Mouse (Mus musculus): ENCODE results near the gene Cpsf4l. TPM values are rescaled to one million over a fixed set of nuclear protein-coding genes. Genes with fewer than 3 reads are reported as not detected.
A peak's percentile ranks its signal among the peaks of the same experiment; 100 is the strongest.

The Cpsf4l gene
- polyA plus RNA-seq, 2 experiments: 0.02 to 0.11 TPM

DNA sequence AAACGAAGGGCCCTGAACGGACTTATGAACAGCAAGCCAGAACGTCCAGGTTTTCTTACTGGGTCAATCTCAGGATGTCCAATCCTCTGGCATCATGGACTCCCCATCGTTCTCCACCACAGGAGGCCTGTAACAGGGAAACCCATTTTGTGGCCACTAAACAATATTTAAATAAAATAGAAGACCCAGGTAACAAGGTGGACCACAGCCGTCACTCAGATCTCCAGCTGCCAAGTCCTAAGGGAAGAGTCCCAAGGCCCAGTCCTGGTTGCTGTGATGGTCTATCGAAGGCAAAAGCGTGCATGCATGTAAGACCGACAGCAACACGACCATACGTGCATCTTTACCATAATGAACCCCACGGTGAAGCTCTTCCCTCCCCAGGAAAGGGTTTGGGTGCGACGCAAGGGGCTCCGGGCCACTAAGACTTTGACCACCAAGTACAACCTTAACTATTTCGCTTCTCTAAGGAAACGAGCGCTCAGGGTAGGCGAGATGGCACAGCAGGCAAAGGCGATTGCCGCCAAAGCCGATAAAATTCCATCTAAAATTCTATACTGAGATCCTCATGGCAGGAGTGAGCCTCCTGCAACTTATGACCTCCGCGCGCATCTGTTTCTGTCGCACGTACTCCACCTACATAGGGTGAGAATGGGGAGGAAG, 61.0 kb downstream of the Cpsf4l start, which contains the start of gene Cog1:
Gene Cog1, plus strand, starts transcription at position 480 of the 663 bp plus-strand sequence.
- no peak for DNase-seq (ENCODE audit: low read depth in 3 of 3, low spot score in 3 of 3)

More for the DNA sequence above, 61.0 kb downstream of the Cpsf4l start, which contains the start of gene Cog1:
- Histone ChIP-seq H3K4me2 (ENCODE audit: low read depth) (peak within 1 kb of the TSS; percentile 95), H3K4me3 (ENCODE audit: insufficient read depth in 1 of 2, low read depth in 2 of 2, low read length in 2 of 2) (peak within 1 kb of the TSS; percentile 99 to 100), H3K27me3 (ENCODE audit: control insufficient read depth, insufficient read depth, low read length) (no peaks in the 10 kb centered on the region), H3K9ac (replicated peaks) (peak within 1 kb of the TSS; percentile 86), H3K4me1 (replicated peaks; ENCODE audit: control insufficient read depth in 2 of 2, insufficient read depth in 2 of 2, low read length in 1 of 2) (peaks cover 24 to 27% of the 10 kb centered on the region in 2 experiments), H3K27ac (peak within 1 kb of the TSS; percentile 84), H3K9me3 (ENCODE audit: control insufficient read depth, low read length) (no peaks in the 10 kb centered on the region), H3K36me3 (replicated peaks; ENCODE audit: control insufficient read depth, insufficient read depth, low read depth) (peaks cover 22% of the 10 kb centered on the region)
- no peak for TF ChIP-seq EP300 (IDR thresholded peaks at IDR 0.05; ENCODE audit: low read depth)
- no peak for TF ChIP-seq CTCF (IDR thresholded peaks at IDR 0.05; ENCODE audit: low read depth)
- no peak; the same call in 1 of the 2 replicates for ATAC-seq (ENCODE audit: insufficient read depth)
- WGBS (ENCODE audit: insufficient replicate concordance): 39% methylated on average over 26 of the region's 26 CpGs

Other genes starting within 250 kb of the Cpsf4l start
- gene Sstr2, start 90.7 kb downstream of the Cpsf4l start, polyA plus RNA-seq (2012; rRNA removed): 2.8 and 3.5 TPM in 2 replicates
- 3.6 and 3.8 TPM in 2 replicates for gene Sstr2, start 90.7 kb downstream of the Cpsf4l start, polyA plus RNA-seq (2014; fragmentation: Nextera tagmentation; extraction: Ambion mirVana)
- 12.0 and 12.9 TPM in 2 replicates for gene Cog1, start 60.8 kb downstream of the Cpsf4l start, polyA plus RNA-seq (2012; rRNA removed)
- gene Cog1, start 60.8 kb downstream of the Cpsf4l start, polyA plus RNA-seq (2014; fragmentation: Nextera tagmentation; extraction: Ambion mirVana): 9.3 and 12.7 TPM in 2 replicates
- 4.9 and 5.1 TPM in 2 replicates for gene Slc39a11, start 59.9 kb downstream of the Cpsf4l start, polyA plus RNA-seq (2012; rRNA removed)
- 10.1 and 10.2 TPM in 2 replicates for gene Slc39a11, start 59.9 kb downstream of the Cpsf4l start, polyA plus RNA-seq (2014; fragmentation: Nextera tagmentation; extraction: Ambion mirVana)
- gene Fam104a, start 25.9 kb downstream of the Cpsf4l start, polyA plus RNA-seq (2012; rRNA removed): 20.6 and 25.0 TPM in 2 replicates
- gene Fam104a, start 25.9 kb downstream of the Cpsf4l start, polyA plus RNA-seq (2014; fragmentation: Nextera tagmentation; extraction: Ambion mirVana): 44.5 and 46.8 TPM in 2 replicates
- 5.8 and 8.0 TPM in 2 replicates for gene D11Wsu47e, start 25.6 kb downstream of the Cpsf4l start, polyA plus RNA-seq (2012; rRNA removed)
- gene D11Wsu47e, start 25.6 kb downstream of the Cpsf4l start, polyA plus RNA-seq (2014; fragmentation: Nextera tagmentation; extraction: Ambion mirVana): 7.8 and 9.2 TPM in 2 replicates
- 8.7 and 9.0 TPM in 2 replicates for gene Cdc42ep4, start 41.9 kb upstream of the Cpsf4l start, polyA plus RNA-seq (2012; rRNA removed)
- 10.0 and 10.7 TPM in 2 replicates for gene Cdc42ep4, start 41.9 kb upstream of the Cpsf4l start, polyA plus RNA-seq (2014; fragmentation: Nextera tagmentation; extraction: Ambion mirVana)